Mouse (Mus musculus): ENCODE measurements around the gene Smyd3. TPM values are rescaled to one million over a fixed set of nuclear protein-coding genes. Genes with fewer than 3 reads are reported as not detected.
"Not testable (repeated sequence)": the region's sequence is repeated elsewhere in the genome, so short reads cannot be mapped to it uniquely, and the experiment has no call there.

Smyd3 gene
- polyA plus RNA-seq, 1 experiment from 2014 or later = 18.8 TPM

- H3K4me3 ChIP-seq = no peak overlapping the region
- 87% methylated on average over 8 of the region's 8 CpGs for WGBS
- no peaks in the 10 kb centered on the region for H3K27me3 ChIP-seq (replicated peaks)
- no peaks in the 10 kb centered on the region for H3K9me3 ChIP-seq
- H3K27ac ChIP-seq = no peak overlapping the region
- no peak overlapping the region for H3K9ac ChIP-seq
- H3K4me1 ChIP-seq = no peaks in the 10 kb centered on the region
- H3K36me3 ChIP-seq = no peaks in the 10 kb centered on the region
- ATAC-seq (ENCODE audit: low FRiP score, low read depth) = no peak
- H3K4me2 ChIP-seq (replicated peaks) = no peak overlapping the region
Measured at GRCm38 (mm10) chr1:179293772-179294353, 224.0 kb downstream of the Smyd3 start.

GRCm38 (mm10) chr1:179290181-179290580, 227.7 kb downstream of the Smyd3 start:
- not testable (repeated sequence) for H3K36me3 ChIP-seq; H3K4me3 ChIP-seq; H3K27me3 ChIP-seq (replicated peaks); H3K27ac ChIP-seq; H3K9me3 ChIP-seq; H3K4me1 ChIP-seq; ATAC-seq (ENCODE audit: low FRiP score, low read depth); H3K4me2 ChIP-seq (replicated peaks); H3K9ac ChIP-seq
- 89% methylated on average over 6 of the region's 6 CpGs for WGBS

GRCm38 (mm10) chr1:179289744-179290143, 228.1 kb downstream of the Smyd3 start:
- H3K36me3 ChIP-seq = no peaks in the 10 kb centered on the region
- no peak for ATAC-seq (ENCODE audit: low FRiP score, low read depth)
- no peaks in the 10 kb centered on the region for H3K4me1 ChIP-seq
- no peak overlapping the region for H3K4me2 ChIP-seq (replicated peaks)
- no peak overlapping the region for H3K4me3 ChIP-seq
- H3K9ac ChIP-seq = no peak overlapping the region
- no peaks in the 10 kb centered on the region for H3K27me3 ChIP-seq (replicated peaks)
- no peaks in the 10 kb centered on the region for H3K9me3 ChIP-seq
- WGBS = 96% methylated on average over 3 of the region's 3 CpGs
- no peak overlapping the region for H3K27ac ChIP-seq

GRCm38 (mm10) chr1:179286748-179287147, 231.1 kb downstream of the Smyd3 start:
- WGBS = 93% methylated on average over 6 of the region's 6 CpGs

GRCm38 (mm10) chr1:179282821-179283220, 235.0 kb downstream of the Smyd3 start:
- no peak overlapping the region for H3K27ac ChIP-seq
- no peak overlapping the region for H3K4me2 ChIP-seq (replicated peaks)
- no peaks in the 10 kb centered on the region for H3K9me3 ChIP-seq
- H3K36me3 ChIP-seq = no peaks in the 10 kb centered on the region
- H3K9ac ChIP-seq = no peak overlapping the region
- H3K27me3 ChIP-seq (replicated peaks) = no peaks in the 10 kb centered on the region
- no peak for ATAC-seq (ENCODE audit: low FRiP score, low read depth)
- H3K4me3 ChIP-seq = no peak overlapping the region
- H3K4me1 ChIP-seq = 0 out of 2 replicates have a peak, but pooled peaks cover 4% of the 10 kb centered on the region
- WGBS = 77% methylated on average over 5 of the region's 5 CpGs

More at GRCm38 (mm10) chr1:179286748-179287147, 231.1 kb downstream of the Smyd3 start:
- Histone ChIP-seq H3K4me1 (no peaks in the 10 kb centered on the region), H3K4me3 (no peak overlapping the region), H3K9ac (no peak overlapping the region), H3K9me3 (no peaks in the 10 kb centered on the region), H3K27ac (no peak overlapping the region), H3K4me2 (replicated peaks) (no peak overlapping the region), H3K27me3 (replicated peaks) (no peaks in the 10 kb centered on the region), H3K36me3 (no peaks in the 10 kb centered on the region)
- no peak for ATAC-seq (ENCODE audit: low FRiP score, low read depth)

- H3K27me3 ChIP-seq (replicated peaks) = no peaks in the 10 kb centered on the region
- 0 out of 2 replicates have a peak, but pooled peaks have one; percentile 44 for ATAC-seq (ENCODE audit: low FRiP score, low read depth)
- WGBS = 73% methylated on average over 13 of the region's 13 CpGs
Measured at GRCm38 (mm10) chr1:179281401-179282121, 236.3 kb downstream of the Smyd3 start.

GRCm38 (mm10) chr1:179279116-179279515, 238.7 kb downstream of the Smyd3 start:
- no peak overlapping the region for H3K4me3 ChIP-seq
- H3K4me2 ChIP-seq (replicated peaks) = no peak overlapping the region
- no peak overlapping the region for H3K9ac ChIP-seq
- no peak overlapping the region for H3K27ac ChIP-seq
- H3K36me3 ChIP-seq = no peaks in the 10 kb centered on the region
- WGBS = 97% methylated on average over 4 of the region's 4 CpGs
- H3K9me3 ChIP-seq = no peaks in the 10 kb centered on the region
- no peaks in the 10 kb centered on the region for H3K27me3 ChIP-seq (replicated peaks)
- 0 out of 2 replicates have a peak, but pooled peaks cover 4% of the 10 kb centered on the region for H3K4me1 ChIP-seq
- no peak for ATAC-seq (ENCODE audit: low FRiP score, low read depth)

More at GRCm38 (mm10) chr1:179281401-179282121, 236.3 kb downstream of the Smyd3 start:
- 0 out of 2 replicates have a peak, but pooled peaks cover 4% of the 10 kb centered on the region for H3K4me1 ChIP-seq
- no peak overlapping the region for H3K9ac ChIP-seq
- H3K36me3 ChIP-seq = no peaks in the 10 kb centered on the region
- no peaks in the 10 kb centered on the region for H3K9me3 ChIP-seq
- H3K4me3 ChIP-seq = no peak overlapping the region
- H3K4me2 ChIP-seq (replicated peaks) = no peak overlapping the region
- no peak overlapping the region for H3K27ac ChIP-seq

GRCm38 (mm10) chr1:179277346-179277745, 240.5 kb downstream of the Smyd3 start:
- H3K4me1 ChIP-seq = 0 out of 2 replicates have a peak, but pooled peaks cover 4% of the 10 kb centered on the region
- H3K27ac ChIP-seq = no peak overlapping the region
- 93% methylated on average over 9 of the region's 9 CpGs for WGBS
- H3K36me3 ChIP-seq = no peaks in the 10 kb centered on the region
- H3K4me3 ChIP-seq = no peak overlapping the region
- H3K9ac ChIP-seq = no peak overlapping the region
- H3K27me3 ChIP-seq (replicated peaks) = no peaks in the 10 kb centered on the region
- no peaks in the 10 kb centered on the region for H3K9me3 ChIP-seq
- H3K4me2 ChIP-seq (replicated peaks) = no peak overlapping the region
- ATAC-seq (ENCODE audit: low FRiP score, low read depth) = no peak

GRCm38 (mm10) chr1:179276866-179277265, 241.0 kb downstream of the Smyd3 start:
- Histone ChIP-seq H3K36me3 (no peaks in the 10 kb centered on the region), H3K27ac (no peak overlapping the region), H3K4me3 (no peak overlapping the region), H3K9me3 (no peaks in the 10 kb centered on the region), H3K4me1 (0 out of 2 replicates have a peak, but pooled peaks cover 4% of the 10 kb centered on the region), H3K9ac (no peak overlapping the region), H3K27me3 (replicated peaks) (no peaks in the 10 kb centered on the region), H3K4me2 (replicated peaks) (no peak overlapping the region)
- ATAC-seq (ENCODE audit: low FRiP score, low read depth) = no peak
- 92% methylated on average over 1 of the region's 1 CpGs for WGBS

GRCm38 (mm10) chr1:179272926-179273325, 244.9 kb downstream of the Smyd3 start:
- Histone ChIP-seq H3K4me2 (replicated peaks) (no peak overlapping the region), H3K4me3 (no peak overlapping the region), H3K9ac (no peak overlapping the region), H3K27ac (no peak overlapping the region), H3K36me3 (no peaks in the 10 kb centered on the region), H3K27me3 (replicated peaks) (no peaks in the 10 kb centered on the region), H3K9me3 (peaks cover 12% of the 10 kb centered on the region), H3K4me1 (no peaks in the 10 kb centered on the region)
- ATAC-seq (ENCODE audit: low FRiP score, low read depth) = no peak
- WGBS = 85% methylated on average over 4 of the region's 4 CpGs

- no peak for ATAC-seq (ENCODE audit: low FRiP score, low read depth)
- H3K4me2 ChIP-seq (replicated peaks) = no peak overlapping the region
- H3K9me3 ChIP-seq = peaks cover 16% of the 10 kb centered on the region
- H3K9ac ChIP-seq = no peak overlapping the region
- H3K4me3 ChIP-seq = no peak overlapping the region
- no peak overlapping the region for H3K27ac ChIP-seq
- no peaks in the 10 kb centered on the region for H3K27me3 ChIP-seq (replicated peaks)
- H3K36me3 ChIP-seq = no peaks in the 10 kb centered on the region
- H3K4me1 ChIP-seq = no peaks in the 10 kb centered on the region
Measured at GRCm38 (mm10) chr1:179272351-179272750, 245.5 kb downstream of the Smyd3 start.

GRCm38 (mm10) chr1:179266936-179267335, 250.9 kb downstream of the Smyd3 start:
- no peak for ATAC-seq (ENCODE audit: low FRiP score, low read depth)
- Histone ChIP-seq H3K4me2 (replicated peaks) (no peak overlapping the region), H3K4me3 (no peak overlapping the region), H3K36me3 (no peaks in the 10 kb centered on the region), H3K4me1 (peaks cover 2% of the 10 kb centered on the region), H3K9ac (no peak overlapping the region), H3K27ac (no peak overlapping the region), H3K27me3 (replicated peaks) (no peaks in the 10 kb centered on the region), H3K9me3 (peaks cover 16% of the 10 kb centered on the region)
- 67% methylated on average over 3 of the region's 3 CpGs for WGBS
